Mouse (Mus musculus): ENCODE results near the gene Slc2a3. TPM values are rescaled to one million over a fixed set of nuclear protein-coding genes. Genes with fewer than 3 reads are reported as not detected.

Gene Slc2a3
- total RNA-seq, 2 experiments from 2014 or later: 2.3 to 2.4 TPM

Small RNA genes within 50 kb of the gene (microRNA-seq; reads per million reads assigned to microRNA genes)
- gene Mir7231: 0 to 0.48 reads per million in 2 experiments

Other genes starting within 250 kb of the Slc2a3 start
- not detected for gene Aicda, start 247.8 kb downstream of the Slc2a3 start, total RNA-seq (2021)
- gene Apobec1, start 199.2 kb downstream of the Slc2a3 start, total RNA-seq (2021): 1 to 10 TPM; 3.9 to 4.8 TPM
- gene Gdf3, start 191.6 kb downstream of the Slc2a3 start, total RNA-seq (2021): not detected
- not detected for gene Dppa3, start 175.2 kb downstream of the Slc2a3 start, total RNA-seq (2021)
- not detected for gene Nanog, start 94.2 kb downstream of the Slc2a3 start, total RNA-seq (2021)
- gene Foxj2, start 18.3 kb upstream of the Slc2a3 start, total RNA-seq (2021): 10 to 100 TPM; 30.9 to 31.9 TPM
- gene C3ar1, start 54.5 kb upstream of the Slc2a3 start, total RNA-seq (2021): 1 to 10 TPM; 2.5 to 3.6 TPM
- 10 to 100 TPM; 23.8 to 25.5 TPM for gene Necap1, start 72.8 kb upstream of the Slc2a3 start, total RNA-seq (2021)
- gene Clec4a1, start 120.2 kb upstream of the Slc2a3 start, total RNA-seq (2021): 1 to 10 TPM; 3.9 to 4.3 TPM
- 1 to 10 TPM; 2.5 to 3.1 TPM for gene Clec4a3, start 150.9 kb upstream of the Slc2a3 start, total RNA-seq (2021)
- not detected for gene Clec4a4, start 188.7 kb upstream of the Slc2a3 start, total RNA-seq (2021)
- not detected for gene Clec4b1, start 248.3 kb upstream of the Slc2a3 start, total RNA-seq (2021)